Mouse (Mus musculus) midbrain, embryonic 15.5 days (tissue): ENCODE data around the gene Dync1h1. TPM values are rescaled to one million over a fixed set of nuclear protein-coding genes. Genes with fewer than 3 reads are reported as not detected.

ENCODE experiments used
- microRNA-seq: library from miRNA; unstranded; fragments of <30 nt; microRNA quantifications from one replicate; pipeline ENCODE4, GENCODE M21; 2016
- polyA plus RNA-seq: library from polyadenylated mRNA; unstranded; fragments of >200 nt; fragmentation: Nextera tagmentation; extraction: Ambion mirVana; gene quantifications from 2 replicates; pipeline ENCODE4 v1.2.1, GENCODE M21; 2015

The Dync1h1 gene
- polyA plus RNA-seq, 1 experiment from 2014 or later: 93.3 TPM

Small RNA genes lying within 50 kb of the gene (microRNA-seq; reads per million reads assigned to microRNA genes)
- gene Gm27299: not detected

Other genes starting within 250 kb of the Dync1h1 start
- gene Ppp2r5c, start 154.3 kb upstream of the Dync1h1 start, polyA plus RNA-seq: 142 and 149 TPM in 2 replicates
- 0.31 TPM in 1 of 2 replicates, not detected in the other for gene 1700001K19Rik, start 81.2 kb downstream of the Dync1h1 start, polyA plus RNA-seq
- 1,449 and 1,477 TPM in 2 replicates for gene Hsp90aa1, start 101.3 kb downstream of the Dync1h1 start, polyA plus RNA-seq
- gene Wdr20, start 136.5 kb downstream of the Dync1h1 start, polyA plus RNA-seq: 25.5 and 26.8 TPM in 2 replicates
- 17.0 and 17.2 TPM in 2 replicates for gene Mok, start 239.5 kb downstream of the Dync1h1 start, polyA plus RNA-seq
- gene Zfp839, start 248.8 kb downstream of the Dync1h1 start, polyA plus RNA-seq: 3.9 and 4.4 TPM in 2 replicates